Mouse (Mus musculus) G1E (cell line): ENCODE measurements around the gene Phtf2.

ENCODE experiments used
- CTCF ChIP-seq: IDR thresholded peaks from 2 replicates; pipeline ENCODE4 v1.5.1; 2012; ENCODE audit warnings: low read depth, low read length, inconsistent platforms, mixed read lengths
- GATA1 ChIP-seq: IDR thresholded peaks from 2 replicates; pipeline ENCODE4 v1.6.1; 2012; ENCODE audit warnings: borderline replicate concordance, low read length, inconsistent platforms, mixed read lengths
- TAL1 ChIP-seq: conservative IDR thresholded peaks from 2 replicates; pipeline ENCODE4 v1.6.1; 2012; ENCODE audit warnings: low read depth, low read length, inconsistent platforms, mixed read lengths

- TF ChIP-seq CTCF (no peak), GATA1 (no peak), TAL1 (no peak)
These were observed 122.2 kb downstream of the Phtf2 start for GRCm38 (mm10) chr5:20759771-20760170.
